Mouse (Mus musculus): ENCODE measurements at regions not wholly inside any gene's neighbourhood (a gene's known extent, or its start where the extent isn't known, plus 50 kb on each side); places are given as distances from the start of the nearest gene placed in this dataset.
A peak's percentile ranks its signal among the peaks of the same experiment; 100 is the strongest.

DNA sequence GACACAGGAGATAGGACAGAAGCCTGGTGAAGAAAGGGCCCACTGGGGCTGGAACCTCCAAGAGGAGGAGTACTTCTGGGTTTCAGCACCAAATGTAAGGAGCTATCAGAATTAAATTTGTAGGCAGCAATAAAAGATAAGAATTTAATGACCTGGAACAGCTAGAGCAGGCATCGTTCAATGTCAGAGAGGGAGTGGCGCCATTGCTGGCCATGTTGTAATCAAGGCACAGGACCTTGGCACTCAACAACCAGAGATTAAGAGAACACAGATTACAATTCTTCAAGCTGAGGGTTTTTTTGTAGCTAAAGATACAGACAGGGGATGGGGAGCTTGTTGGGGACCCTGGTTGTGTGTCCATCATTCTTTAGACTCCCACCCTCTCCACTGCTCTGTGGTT, 101.0 kb upstream of the Dio3 start:
- DNase-seq (ENCODE audit: low read depth, low spot score): no peak

DNA sequence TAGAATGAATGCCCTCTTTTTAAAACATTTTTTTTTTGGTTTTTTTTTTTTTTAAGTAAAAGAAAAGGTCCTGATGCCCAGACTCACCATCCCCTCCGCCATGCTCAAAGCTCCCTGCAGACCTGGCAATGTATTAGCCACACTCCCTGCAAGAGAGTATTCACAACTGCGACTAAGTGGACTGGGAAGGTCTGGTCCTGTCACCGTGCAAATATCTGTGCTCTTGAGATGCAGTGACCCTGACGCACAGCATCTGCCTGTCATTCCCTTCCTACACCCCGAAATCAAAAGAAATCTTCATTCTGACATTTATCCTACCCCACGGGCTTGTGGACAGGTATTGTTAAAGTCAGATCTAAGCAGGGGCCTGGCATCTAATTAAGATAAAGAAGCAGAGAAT, 95.4 kb upstream of the Dio3 start:
- no peak for DNase-seq (ENCODE audit: low read depth, low spot score)

DNA sequence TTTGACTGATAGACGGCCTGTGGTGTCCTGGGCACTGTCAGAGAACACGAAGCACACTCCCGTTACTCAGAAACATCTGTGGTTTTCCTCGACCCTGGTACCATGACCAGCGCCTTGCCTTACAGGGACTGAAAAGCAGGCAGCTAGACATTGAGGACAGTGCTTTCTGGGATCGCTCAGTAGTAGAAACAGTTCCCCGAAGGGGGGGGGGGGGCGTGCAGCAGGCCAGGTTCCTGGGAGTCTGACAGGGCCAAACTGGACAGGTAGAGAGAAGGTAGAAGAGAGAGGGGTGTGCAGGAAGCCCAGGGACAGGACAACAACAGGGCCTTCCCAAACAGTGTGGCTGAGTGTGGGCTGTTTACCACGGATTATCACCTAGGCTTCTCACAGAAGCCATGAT, 93.5 kb upstream of the Dio3 start:
- DNase-seq (ENCODE audit: low read depth, low spot score): no peak

DNA sequence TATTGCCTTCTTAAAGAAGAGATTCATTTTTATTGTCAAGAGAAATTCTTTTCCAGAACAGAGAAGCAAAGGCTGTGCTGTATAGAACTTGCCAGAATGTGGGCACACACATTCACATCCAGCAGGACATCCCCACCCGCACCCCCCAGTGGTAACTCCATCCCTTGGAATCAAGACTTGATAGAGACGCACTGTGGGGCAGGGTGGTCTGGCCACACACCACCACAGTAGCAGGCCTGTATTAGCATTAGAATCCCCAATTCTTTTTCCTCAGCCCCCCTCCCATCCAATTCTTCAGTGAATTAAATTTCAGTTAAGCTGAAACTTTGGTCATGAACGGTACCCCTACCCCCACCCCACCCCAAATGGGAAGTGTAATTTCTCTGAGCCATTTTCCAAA, 92.5 kb upstream of the Dio3 start:
- no peak for DNase-seq (ENCODE audit: low read depth, low spot score)

DNA sequence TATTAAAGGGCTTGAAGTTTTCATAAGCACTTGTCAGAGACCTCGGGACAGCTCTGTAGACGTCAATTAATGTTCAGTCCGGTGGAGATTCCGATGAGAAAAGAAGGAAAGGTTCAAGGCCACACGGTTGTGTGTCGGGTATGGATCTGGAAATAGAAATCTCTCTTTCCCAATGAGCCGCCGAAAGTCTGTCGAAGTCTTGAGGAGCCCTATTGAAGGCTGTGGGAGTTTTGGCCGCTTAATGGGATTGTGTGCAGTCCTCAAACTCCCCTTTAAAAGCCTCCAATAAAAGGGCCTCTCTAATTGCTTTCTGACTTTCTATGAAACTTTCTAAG, 92.0 kb upstream of the Dio3 start:
- no peak for DNase-seq (ENCODE audit: low read depth, low spot score)

DNA sequence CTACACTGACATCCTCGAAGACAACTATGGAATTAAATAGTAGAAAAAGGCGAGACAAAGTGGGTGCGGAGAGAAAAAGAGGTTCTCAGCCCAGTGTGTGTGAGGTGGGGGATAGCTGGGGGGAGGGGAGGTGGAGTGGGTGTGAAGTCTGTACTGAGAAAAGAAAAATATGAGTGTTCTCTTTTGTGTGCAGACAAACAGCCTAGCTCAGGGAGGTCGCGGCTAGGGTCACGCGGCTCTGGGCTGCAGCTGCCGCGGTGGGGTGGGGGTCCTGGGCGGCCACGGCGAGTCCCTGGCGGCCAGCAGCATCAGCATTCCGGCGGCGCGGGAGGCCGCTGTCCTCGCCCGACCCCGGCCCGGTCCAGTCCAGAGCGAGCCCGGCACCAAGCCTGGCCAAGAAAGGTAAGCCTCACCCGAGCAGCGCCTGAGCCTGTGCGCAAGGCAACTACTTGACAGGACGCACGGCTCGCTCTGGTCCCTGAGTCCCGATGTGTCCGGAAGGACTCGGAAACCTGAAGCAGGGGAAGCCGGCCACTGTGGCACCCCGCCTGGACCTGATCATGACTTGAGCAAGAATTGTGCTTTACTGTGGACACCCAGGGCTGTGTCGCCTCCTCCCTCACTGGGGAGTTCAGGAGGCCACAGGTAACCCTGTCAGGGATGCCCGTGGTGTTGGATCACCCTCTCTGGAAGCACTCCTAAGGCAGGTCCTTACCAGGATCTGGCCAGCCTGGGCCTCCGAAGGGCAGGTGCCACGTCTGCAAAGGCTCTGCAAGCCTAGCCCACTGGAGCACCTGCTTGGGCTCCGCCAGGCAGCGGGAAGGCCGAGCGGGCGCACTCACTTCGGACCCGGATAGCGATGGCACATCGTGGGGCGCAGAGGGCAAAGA, 91.4 kb upstream of the Dio3 start:
- DNase-seq (ENCODE audit: low read depth, low spot score): no peak

DNA sequence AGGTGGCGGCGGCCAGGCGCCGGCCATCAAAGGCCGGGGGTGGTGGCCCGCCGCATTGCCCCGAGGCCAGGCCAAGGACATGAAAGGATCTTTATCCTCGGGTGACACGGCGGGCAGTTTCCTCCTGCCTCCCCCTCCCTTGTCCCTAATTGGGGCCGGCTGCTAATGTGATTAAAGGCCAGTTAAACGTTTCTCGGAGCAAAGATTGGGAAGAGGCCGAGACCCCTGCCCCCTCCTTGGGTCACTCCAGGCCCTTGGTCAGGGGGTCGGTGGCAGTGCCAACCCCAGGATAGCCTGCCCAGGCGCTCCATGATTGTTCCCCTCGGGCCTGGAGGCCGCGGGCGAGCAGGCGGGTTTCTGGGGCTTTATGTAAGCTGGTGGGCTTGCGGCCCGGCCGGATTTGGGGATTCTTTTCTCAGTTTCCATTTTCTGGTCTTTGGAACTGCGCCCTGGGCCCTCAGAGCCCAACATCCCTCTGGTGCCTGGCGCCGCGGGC, 90.7 kb upstream of the Dio3 start:
- DNase-seq (ENCODE audit: low read depth, low spot score): no peak

DNA sequence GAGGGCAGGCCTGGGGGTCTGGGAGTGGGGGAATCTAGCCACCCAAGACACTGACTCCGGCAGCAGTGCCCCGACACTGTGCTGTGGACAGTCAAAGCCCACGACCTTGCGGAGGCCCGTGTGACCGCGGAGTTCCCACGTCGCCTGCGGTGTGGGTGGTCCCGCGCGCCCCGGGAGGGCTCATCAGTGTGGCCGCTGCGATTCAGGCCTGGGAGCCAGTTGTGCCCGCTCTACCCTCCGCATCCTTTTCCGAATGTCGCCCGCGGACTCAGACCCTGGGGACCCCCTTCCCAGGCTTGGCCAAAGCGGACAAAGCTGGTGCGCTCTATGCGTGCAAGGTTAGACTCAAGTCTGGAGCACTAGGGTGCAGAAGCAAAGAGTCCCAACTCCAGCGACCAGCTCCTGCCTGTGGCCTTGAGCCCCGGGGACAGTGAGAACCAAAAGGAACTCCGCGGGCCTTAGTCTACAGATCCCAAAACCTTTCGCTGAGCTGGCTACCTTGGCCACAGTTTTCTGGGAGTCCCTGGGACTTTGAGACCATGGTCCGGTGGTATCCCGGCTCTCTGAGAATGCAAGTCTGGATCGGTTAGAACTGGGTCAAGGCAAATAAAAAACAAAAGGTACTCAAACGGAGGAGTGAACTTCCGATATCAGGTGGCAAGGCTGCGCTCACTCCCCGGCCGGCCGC, 90.1 kb upstream of the Dio3 start:
- no peak for DNase-seq (ENCODE audit: low read depth, low spot score)

DNA sequence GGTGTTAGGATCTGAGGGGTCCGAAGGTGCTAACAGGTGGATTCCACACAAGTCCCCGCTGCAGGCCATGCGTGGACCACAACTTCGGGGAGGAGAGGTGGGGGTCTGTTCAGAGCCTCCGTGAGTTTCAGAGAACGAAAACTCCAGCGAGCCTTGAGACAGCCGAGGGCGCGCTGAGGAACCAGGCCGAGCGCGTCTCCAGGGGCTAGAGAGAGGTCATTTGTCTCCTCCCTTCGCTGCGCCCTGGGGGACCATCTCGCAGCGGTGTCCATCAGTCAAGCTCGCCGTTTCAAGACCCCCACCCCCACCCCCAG, 89.6 kb upstream of the Dio3 start:
- DNase-seq (ENCODE audit: low read depth, low spot score): no peak

DNA sequence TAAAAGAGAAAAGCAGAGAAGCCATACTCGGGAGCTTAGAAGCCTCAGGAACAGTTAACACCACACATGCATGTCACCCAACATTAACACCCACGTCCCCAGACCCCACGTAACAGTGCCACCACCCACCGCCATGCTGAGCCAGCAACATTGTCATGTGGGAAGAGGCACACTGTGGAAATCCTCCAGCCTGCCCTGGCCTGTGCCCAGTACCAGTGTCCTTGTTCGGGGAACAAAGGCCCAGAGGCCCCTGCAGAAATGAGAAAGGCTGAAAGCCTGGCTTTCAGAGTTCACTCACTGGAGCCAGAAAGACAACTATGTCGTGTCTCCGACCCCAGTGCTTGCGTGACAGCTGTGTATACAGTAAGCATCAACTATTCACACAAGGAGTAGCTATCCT, 86.7 kb upstream of the Dio3 start:
- no peak for DNase-seq (ENCODE audit: low read depth, low spot score)

DNA sequence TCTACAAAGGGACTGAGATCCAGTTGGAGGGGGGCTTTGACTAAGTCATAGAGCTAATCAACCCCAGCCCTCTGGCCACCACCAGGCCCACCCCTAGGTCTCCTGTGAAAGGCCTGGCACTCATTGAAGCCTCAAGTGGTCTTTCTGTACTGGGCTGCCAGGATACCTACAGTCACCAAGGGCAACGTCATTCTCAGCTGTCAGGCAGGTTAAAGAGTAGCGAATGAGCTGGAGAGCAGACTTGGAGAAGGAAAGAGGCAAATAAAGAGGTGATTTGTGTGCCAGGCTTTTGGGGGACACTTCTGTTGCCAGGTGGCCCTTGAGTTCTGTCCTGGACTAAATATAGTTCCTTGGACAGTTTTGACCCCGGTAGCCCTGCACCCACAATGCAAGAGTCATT, 81.5 kb upstream of the Dio3 start:
- DNase-seq (ENCODE audit: low read depth, low spot score): no peak

DNA sequence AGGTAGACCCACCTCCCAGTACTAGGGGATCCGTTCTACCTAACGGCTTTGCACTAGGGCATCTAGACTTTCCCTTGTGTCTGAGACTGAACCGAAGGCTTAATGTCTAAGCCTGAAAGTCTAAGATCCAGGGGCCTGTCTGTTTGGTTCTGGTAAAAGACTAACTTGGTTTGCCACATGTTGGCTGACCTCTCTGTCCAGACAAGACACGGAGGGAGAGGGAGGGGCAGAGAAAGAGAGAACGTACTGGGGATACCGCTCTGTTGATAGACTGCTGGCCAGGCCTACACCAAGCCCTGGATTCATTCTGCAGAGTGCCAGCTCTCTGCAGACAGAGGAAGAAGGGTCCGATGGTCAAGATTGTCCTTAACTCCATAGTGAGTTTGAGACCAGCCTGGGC, 78.4 kb upstream of the Dio3 start:
- no peak for DNase-seq (ENCODE audit: low read depth, low spot score)

DNA sequence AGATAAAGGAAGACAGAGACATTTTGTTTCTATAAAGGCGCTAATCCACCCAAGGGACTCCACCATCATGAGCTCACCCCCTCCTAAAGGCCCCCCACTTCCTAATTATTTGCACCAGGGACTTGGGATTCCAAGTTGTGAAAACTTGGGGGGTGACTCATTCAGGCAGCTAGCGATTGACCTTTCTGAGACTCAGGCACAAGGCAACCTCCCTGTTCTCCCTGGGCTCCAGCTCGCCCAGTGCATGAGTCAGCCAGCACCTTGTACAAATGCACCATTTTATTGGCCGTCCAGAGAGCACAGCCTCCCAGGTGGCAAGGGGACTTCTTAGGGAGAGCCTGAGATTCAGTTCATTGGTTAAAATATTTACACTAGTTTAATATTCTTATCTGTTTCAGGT, 78.0 kb upstream of the Dio3 start:
- peak; percentile 67 for DNase-seq (ENCODE audit: low read depth, low spot score)

DNA sequence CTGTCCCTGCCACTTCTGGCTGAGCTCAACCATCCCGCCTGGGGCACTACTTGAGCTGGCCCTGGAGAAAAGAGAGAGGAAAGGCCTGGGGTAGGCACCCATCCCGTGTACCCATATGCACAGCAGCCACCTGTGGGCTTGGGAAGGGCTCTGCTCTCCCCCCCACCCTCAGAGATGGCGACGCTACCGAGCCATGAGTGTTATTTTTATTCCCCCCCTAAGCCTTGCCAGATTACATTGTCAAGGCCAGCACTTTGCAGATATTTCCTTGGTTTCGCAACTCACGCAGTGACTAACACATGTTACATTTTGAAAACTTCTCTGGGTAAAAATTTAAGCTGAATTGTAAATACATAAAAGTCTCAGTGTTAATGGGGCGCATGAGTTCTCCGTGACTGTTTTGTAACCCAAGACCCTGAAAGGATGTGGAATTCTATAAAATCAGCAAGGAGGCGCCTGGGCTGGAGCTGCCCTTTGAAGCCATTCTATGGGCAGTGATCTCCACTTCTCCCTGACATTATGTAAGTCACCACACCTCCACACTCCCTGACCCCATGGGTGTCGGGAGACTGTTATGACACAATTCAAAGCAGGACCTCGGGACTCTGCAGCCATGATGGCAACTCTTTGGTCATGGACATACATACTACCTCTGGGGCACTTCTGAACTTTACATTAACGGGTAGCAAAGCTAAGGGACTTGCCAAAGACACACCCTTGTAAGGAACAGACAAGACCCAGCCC, 75.4 kb upstream of the Dio3 start:
- peak; percentile 79 for DNase-seq (ENCODE audit: low read depth, low spot score)

DNA sequence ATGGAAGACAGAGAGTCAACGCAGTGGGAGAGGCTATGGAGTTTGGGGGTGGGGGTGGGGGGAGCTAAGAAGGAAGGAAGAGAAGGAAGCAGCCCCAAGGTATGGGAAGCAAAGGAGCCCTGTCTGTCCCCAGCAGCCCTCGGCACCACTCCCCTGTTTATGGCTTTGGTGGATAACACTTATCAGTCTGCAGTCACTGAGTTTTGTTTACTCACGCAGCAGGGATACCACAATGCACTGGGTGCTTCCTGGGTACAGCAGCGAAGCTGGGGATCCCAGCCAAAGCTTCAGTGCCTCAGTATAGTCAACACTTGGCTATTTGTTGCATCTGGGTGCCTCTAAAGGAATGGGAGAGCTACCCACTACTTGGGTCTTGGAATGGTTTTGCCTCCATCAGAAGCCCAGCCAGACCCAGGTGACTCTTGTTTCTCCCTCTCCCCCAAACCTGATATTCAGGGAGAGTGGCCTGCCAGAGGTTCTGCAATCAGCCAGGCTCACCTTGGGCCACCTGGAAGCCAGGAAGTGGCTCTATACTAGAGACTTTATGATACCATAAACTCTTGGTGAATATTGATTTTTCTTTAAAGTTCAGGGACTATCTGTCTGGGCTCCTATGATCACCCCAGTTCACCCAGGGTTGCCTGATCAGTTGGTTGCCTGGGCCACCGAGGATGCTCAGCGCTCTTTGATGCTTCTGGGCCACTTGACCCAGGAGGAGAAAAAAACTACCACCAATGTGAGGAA, 74.5 kb upstream of the Dio3 start:
- DNase-seq (ENCODE audit: low read depth, low spot score): no peak

DNA sequence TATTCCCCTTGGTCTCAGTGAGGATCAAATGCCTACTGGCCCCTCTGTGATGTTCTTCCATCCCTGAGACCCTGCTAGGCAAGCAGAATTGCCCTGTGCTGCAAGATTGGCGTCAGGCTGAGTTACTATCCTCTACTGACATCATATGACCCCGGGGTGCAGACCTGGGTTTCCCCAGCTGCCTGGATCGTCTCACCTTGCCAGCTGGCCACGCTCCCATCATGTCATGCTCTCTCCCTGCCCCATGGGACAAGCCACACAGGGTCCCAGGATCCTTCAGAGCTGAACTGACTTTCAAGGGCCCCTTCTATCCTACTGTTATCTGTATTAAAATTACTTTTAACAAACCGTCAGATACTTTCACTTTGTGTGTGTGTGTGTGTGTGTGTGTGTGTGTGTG, 72.6 kb upstream of the Dio3 start:
- DNase-seq (ENCODE audit: low read depth, low spot score): peak; percentile 40

DNA sequence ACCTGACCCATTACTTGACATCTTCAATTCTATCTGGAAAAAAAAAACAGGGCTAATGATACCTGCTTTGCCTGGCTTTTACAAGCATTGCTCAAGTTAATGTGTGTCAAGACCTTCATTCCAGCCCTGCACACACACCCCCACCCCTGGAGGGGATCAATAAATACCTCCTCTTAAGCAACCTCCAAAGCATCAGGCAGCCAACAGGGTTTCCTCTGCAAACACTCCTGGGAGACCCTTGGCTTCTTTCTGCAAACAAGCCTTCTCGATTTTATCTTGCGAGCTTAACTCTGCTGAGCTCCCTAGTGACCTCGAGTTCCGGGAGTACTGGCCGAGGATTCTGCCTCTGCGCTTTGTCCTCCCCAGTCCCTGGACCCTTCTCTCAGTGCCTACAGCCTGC, 72.1 kb upstream of the Dio3 start:
- no peak for DNase-seq (ENCODE audit: low read depth, low spot score)

DNA sequence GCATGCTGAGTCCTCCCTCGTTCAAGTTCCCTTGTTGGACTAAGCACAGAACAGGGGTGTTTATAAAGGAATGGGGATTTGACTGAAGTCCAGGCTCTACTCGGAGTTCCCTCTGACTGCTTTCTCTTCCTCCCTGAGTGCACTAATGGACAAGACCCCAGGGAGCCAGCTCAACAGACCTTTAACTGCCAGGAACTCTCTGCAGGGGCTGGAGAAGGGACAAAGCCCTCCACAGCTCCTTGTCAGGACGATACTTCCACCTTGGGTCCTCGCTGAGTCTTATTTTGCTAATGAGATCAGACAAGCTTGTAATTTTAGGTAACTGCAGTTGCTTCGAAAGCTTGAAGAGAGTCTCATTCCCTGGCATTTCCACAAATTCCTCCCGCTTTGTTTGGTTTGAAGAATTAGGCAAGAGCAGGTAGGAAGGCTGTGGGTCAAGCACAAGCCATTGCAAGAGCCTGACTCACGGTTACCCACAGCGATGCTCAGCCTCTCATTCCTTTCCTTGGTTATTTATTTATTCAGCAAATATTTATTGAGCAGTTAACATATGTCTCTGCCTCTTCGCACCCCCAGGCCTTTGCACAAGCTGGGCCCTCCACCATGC, 71.5 kb upstream of the Dio3 start:
- DNase-seq (ENCODE audit: low read depth, low spot score): peak; percentile 89

DNA sequence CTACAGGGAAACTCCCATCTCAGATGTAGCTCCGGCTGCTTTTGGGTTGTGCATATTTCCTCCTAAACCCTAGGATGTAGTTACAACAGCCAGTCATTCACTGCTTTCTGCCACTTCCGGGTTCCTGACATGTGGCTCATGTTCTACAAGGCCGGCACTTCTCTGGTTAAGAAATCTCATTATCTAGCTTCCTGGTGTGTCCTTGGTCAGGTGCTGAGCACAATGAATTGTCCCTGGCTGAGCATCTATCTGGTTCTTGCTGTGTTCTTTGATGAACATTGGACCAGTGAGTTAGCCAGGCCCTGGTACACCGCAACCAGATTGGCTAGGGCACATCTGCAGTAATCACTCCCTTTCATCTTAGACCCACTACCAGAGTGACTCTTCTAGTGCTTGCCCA, 66.2 kb upstream of the Dio3 start:
- no peak for DNase-seq (ENCODE audit: low read depth, low spot score)

DNA sequence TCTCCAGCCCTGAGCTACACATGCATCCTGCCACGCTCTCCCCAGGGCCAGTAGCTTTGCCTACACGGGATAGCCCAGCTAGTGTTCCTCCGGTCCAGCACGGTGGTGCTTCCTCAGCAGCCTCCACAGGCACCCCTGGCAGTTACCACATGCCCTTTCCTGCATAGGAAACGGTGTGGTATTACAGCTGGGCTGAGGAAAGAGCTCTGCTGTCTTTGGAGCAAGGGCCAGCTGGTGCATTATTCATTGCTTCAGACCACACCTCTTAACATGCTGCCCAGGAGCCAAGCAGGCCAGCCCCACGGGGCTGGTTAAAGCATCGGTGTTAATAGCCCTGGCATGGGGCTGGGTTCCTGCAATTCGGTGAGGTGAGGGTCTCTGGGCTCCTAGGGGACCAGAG, 64.0 kb upstream of the Dio3 start:
- DNase-seq (ENCODE audit: low read depth, low spot score): peak; percentile 68

DNA sequence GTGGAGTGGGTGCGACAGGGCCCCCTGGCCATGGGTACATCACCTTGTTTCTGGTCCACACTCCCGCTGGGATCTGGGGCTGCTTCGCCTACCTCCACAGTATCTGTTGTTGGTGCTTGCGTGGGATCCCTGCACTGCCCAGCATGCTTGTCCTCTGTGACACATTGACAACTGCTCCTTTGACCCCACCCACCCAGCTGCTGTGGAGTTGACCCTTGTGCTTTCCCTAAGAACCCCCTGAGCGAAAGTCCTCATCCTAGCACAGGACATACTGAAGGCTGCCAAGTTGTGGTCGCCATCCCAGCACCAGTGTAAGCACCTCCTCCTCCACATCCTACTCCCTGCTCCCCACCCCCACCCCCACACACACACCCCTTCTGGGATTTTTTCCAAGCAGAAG, 63.6 kb upstream of the Dio3 start:
- no peak for DNase-seq (ENCODE audit: low read depth, low spot score)

DNA sequence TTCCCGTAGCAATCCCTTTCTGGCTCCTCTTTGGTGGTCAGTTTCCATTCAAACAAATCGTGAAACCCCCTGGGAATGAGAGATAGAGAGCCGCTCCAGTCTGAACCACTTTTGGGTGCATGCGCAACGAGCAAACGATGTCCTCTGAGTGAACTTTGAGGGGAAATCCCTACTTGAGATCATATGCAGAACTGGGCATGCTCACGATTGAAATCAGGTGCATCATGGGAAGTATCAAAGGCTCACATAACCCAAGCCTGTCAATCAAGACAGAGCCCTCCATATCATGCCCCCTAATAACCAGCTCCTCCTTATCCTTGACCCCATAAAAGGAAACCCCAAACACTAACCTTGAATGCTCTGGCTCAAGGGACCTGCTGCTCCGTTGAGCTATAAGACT, 59.1 kb upstream of the Dio3 start:
- DNase-seq (ENCODE audit: low read depth, low spot score): no peak

All from 3T3-L1 (cell line).